Mouse (Mus musculus) granulocyte monocyte progenitor cell, adult 5-6 weeks (primary cell): ENCODE results near the gene 4921504E06Rik. TPM values are rescaled to one million over a fixed set of nuclear protein-coding genes. Genes with fewer than 3 reads are reported as not detected.
A peak's percentile ranks its signal among the peaks of the same experiment; 100 is the strongest.

Experiments used
- ATAC-seq: replicated peaks from 2 replicates; pipeline ENCODE4 v1.8.0; 2016; ENCODE audit warnings: mild to moderate bottlenecking, moderate TSS enrichment, inconsistent platforms; ENCODE audit not compliant: poor library complexity, severe bottlenecking
- total RNA-seq, 2 experiments: library from RNA; stranded (forward) in 1 of 2; stranded (reverse) in 1 of 2; fragments of 200-712, 200-1000 nt in 1 of 2; fragments of >200 nt in 1 of 2; fragmentation: Nextera tagmentation in 1 of 2; gene quantifications; 2 replicates each; pipeline ENCODE4 v1.2.3; 2014 to 2017

4921504E06Rik gene
- total RNA-seq (2014; fragmentation: Nextera tagmentation) (not detected in 2 replicates), total RNA-seq (2017) (not detected in 2 replicates)

GRCm38 (mm10) chr2:19553821-19554592 lies at the start of gene 4921504E06Rik:
Gene 4921504E06Rik, minus strand, starts transcription at chr2:19553914.
- peak; percentile 83 for ATAC-seq

GRCm38 (mm10) chr2:19601386-19601925 lies 47.7 kb upstream of the 4921504E06Rik start:
- ATAC-seq, result no peak

GRCm38 (mm10) chr2:19600860-19601259 lies 47.1 kb upstream of the 4921504E06Rik start:
- ATAC-seq, result no peak

DNA sequence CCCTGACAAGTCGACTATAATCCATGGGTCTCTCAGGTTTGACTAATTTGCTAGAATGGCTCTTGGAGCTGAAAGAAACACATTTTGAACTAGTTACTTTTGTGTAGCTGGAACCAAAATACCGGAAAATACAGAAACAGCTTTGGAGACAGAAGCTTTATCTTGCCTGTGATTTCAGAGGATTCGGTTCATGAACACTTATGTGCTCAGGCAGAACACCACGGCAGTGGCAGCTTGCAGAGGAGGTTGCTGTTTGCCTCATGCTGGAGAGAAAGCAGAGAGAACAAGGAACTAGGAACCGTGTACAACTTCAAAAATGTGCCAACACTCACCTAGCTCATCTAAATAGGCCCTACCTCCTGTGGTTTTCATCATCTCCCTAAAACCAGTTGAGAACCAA lies 46.1 kb upstream of the 4921504E06Rik start:
- no peak for ATAC-seq

GRCm38 (mm10) chr2:19596988-19597387 lies 43.3 kb upstream of the 4921504E06Rik start:
- no peak for ATAC-seq

DNA sequence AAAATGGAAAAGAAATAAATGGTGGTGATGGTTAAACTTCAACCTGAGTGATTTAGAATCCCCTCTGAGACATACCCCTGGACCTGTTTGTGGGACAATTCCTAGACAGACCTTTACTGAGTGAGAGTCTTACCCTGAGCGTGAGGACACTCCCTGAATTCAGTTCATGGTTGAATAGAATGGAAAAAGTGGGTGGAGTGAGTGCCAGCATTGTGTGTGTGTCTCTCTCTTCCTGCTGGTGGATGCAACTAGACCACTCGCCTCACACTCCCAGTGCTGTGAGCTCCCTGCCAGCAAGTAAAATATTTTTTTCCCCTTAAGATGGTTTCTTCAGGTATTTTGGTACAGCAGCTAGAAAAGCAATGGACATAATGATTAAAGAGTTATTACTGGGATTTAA lies 42.7 kb upstream of the 4921504E06Rik start:
- ATAC-seq, result no peak

GRCm38 (mm10) chr2:19594856-19595255 lies 41.1 kb upstream of the 4921504E06Rik start:
- no peak for ATAC-seq

DNA sequence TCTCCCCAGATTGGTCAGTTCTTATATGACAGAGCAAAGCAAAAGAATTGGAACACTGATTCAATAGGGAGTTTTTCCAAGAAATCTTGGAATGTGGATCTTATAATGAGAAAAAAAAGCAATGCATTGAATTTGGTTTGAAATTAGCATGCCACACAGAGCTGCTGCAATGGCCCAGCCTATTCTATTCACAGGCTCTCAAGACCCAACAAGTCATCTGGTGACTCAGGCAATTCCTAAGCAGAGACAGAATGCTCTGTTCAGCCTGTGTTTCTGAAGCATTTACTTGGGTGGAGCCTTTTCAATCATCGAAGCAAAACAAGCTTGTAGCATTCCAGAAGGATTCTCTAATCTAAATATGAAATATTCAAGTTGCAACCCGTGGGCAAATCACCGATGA lies 26.1 kb upstream of the 4921504E06Rik start:
- ATAC-seq, result no peak

GRCm38 (mm10) chr2:19579180-19579579 lies 25.5 kb upstream of the 4921504E06Rik start:
- ATAC-seq, result no peak

GRCm38 (mm10) chr2:19562114-19562829 lies 8.6 kb upstream of the 4921504E06Rik start:
- ATAC-seq, result no peak

DNA sequence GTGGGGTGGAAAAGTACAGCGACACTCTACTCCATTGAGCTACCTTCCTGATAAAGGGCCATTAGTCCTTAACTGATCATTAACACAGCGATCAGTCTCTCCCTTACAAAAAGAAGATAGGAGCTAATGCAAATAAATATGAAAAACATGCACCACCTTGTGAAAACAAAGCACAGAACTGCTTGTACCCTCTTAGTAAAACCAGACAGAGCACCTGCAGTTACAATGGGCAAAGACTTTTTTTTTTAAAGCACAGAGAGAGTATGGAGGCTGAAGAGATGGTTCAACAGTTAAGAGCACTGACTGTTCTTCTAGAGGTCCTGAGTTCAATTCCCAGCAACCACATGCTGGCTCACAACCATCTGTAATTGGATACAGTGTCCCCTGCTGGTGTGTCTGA lies 6.9 kb upstream of the 4921504E06Rik start:
- no peak for ATAC-seq

GRCm38 (mm10) chr2:19560071-19560470 lies 6.4 kb upstream of the 4921504E06Rik start:
- no peak for ATAC-seq

- ATAC-seq, result peak; percentile 29
Measured at GRCm38 (mm10) chr2:19551396-19551795, 2.3 kb downstream of the 4921504E06Rik start.

GRCm38 (mm10) chr2:19540906-19541305 lies 12.8 kb downstream of the 4921504E06Rik start:
- no peak for ATAC-seq

DNA sequence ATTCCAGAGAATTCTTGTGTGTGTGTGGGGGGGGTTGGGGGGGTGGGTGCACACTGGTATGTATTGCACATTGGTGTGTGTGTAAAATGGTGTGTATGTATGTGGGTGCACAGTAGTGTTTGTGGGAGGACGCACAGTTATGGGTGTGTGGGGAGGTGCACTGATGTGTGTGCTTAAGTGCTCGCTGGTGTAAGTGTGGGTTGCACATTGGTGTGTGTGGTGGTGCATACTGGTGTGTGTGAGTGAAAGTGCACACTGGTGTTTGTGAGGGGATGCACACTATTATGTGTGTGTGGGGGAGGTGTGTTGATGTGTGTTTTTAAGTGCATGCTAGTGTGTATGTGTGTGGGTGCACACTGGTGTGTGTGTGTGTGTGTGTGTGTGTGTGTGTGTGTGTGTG lies 24.3 kb downstream of the 4921504E06Rik start:
- no peak for ATAC-seq

GRCm38 (mm10) chr2:19528797-19529196 lies 24.9 kb downstream of the 4921504E06Rik start:
- peak; percentile 79 for ATAC-seq

DNA sequence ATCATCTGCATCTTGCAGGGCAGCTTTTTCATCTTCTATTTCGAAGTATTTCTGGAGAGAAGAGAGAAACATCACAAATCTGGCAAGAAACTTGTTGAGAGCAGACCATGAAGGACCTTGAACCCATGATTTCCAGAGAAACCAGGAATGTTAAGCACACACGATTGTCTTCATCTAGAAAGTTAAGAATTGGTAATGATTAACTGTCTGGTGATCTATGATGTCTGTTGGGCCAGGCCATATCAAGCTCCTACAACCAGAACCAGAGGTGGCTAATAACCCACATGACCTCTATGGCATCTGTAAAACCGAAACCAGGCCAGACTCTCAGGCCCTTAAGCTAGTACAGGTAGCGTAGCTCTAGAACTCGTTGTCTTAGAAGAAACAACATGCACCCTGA lies 29.6 kb downstream of the 4921504E06Rik start:
- ATAC-seq, result no peak

DNA sequence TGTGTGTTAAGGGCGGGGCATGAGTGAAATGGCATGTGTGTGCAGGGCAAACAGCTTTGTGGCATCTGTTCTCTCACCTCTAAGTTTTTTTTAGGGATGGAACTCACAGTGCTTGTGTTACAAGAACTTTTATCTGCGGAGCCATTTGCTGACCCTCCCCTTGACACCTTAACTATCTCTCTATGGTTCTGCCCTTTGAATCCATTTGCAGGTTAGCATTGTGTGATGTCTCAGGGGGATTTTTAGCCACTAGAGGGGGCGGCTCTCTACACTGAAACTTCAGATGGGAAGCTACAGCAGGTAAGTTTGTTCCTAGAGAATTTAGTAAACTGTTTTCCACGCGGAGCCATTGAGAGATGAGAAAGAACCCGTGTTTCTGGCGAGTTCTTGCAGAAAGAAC lies 32.1 kb downstream of the 4921504E06Rik start:
- no peak for ATAC-seq

GRCm38 (mm10) chr2:19520617-19521016 lies 33.1 kb downstream of the 4921504E06Rik start:
- no peak for ATAC-seq

- peak; percentile 88 for ATAC-seq
Measured at GRCm38 (mm10) chr2:19519768-19520167, 33.9 kb downstream of the 4921504E06Rik start.

DNA sequence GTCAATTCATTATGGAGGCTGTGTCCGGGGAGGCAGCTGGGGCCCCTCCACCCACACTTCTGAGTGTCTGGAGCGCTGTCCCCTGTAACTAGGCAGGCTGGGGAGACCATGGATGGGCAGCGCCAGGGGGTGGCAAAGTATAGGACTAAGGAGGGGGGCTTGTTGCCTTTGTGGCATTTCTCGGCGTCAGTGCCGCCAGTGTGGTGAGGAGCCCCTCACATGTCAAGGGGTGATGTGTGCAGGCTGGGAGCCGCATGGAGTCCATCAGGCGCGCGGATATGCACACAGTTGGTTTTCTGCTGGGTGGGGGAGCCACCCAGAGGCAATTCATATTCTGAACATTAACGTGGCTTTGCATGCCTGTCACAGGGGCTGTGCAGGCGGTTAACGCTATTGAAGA lies 35.8 kb downstream of the 4921504E06Rik start:
- no peak for ATAC-seq
